In genomic region chr13:96341461-96341860, GRCm38 (mm10) we compare ENCODE assay signal across 21 mouse cellular contexts. TPM values are rescaled to one million over a fixed set of nuclear protein-coding genes. Genes with fewer than 3 reads are reported as not detected.
DNase-seq lines count a peak whose midpoint lies in the region; ATAC-seq lines count a peak whose summit lies in the region.
"Had no signal": no experiment of that assay in that cellular context is flagged by ENCODE, and none has a peak within 500 bp of the region (broad histone marks: within the 10 kb centered on the region; RNA-seq: fewer than 3 reads in every experiment).

No protein-coding gene starts in this region.

- DNase-seq in ovary, adult 18-20 months (ENCODE audit: low spot score): peak; percentile 12
- no peak for DNase-seq in ovary, postnatal 10 days (ENCODE audit: low spot score)
- peak; percentile 64 for DNase-seq in adrenal gland, adult 8-10 months
- DNase-seq in adrenal gland, postnatal 14 days: peak; percentile 60
- peak; percentile 59 to 69 for DNase-seq in adrenal gland, postnatal 36 days
- no peak for DNase-seq in forebrain, embryonic 14.5 days (ENCODE audit: low spot score)
- DNase-seq in kidney, adult 18-20 months: no peak
- DNase-seq: cerebellum, adult 11 months; cerebellum, adult 18-20 months; cerebellum, adult 8-10 months; cerebellum, adult 9-11 months; cerebellum, postnatal 14 days; cerebellum, postnatal 36 days; embryo, embryonic 11 days had no signal

- H3K27me3 ChIP-seq in forebrain, embryonic 14.5 days (replicated peaks; ENCODE audit: control insufficient read depth, insufficient read depth, low read length): no peaks in the 10 kb centered on the region
- no peaks in the 10 kb centered on the region for H3K27me3 ChIP-seq in forebrain, embryonic 16.5 days (replicated peaks; ENCODE audit: control insufficient read depth, insufficient read depth, low read length)
- H3K27me3 ChIP-seq: embryonic facial prominence, embryonic 13.5 days; embryonic facial prominence, embryonic 15.5 days; forebrain, embryonic 12.5 days; forebrain, embryonic 15.5 days had no signal

- H3K4me2 ChIP-seq in forebrain, embryonic 14.5 days (ENCODE audit: low read length): no peak overlapping the region
- H3K4me2 ChIP-seq in forebrain, embryonic 16.5 days (ENCODE audit: low read length): no peak overlapping the region
- H3K4me2 ChIP-seq: embryonic facial prominence, embryonic 13.5 days; embryonic facial prominence, embryonic 15.5 days; forebrain, embryonic 12.5 days; forebrain, embryonic 15.5 days had no signal

- ATAC-seq in forebrain, embryonic 14.5 days: no peak
- ATAC-seq in forebrain, embryonic 16.5 days: no peak
- ATAC-seq: forebrain, embryonic 15.5 days had no signal

- H3K36me3 ChIP-seq in forebrain, embryonic 14.5 days (ENCODE audit: control insufficient read depth, insufficient read depth, low read length): no peaks in the 10 kb centered on the region
- no peaks in the 10 kb centered on the region for H3K36me3 ChIP-seq in forebrain, embryonic 16.5 days (ENCODE audit: control insufficient read depth, insufficient read depth)
- H3K36me3 ChIP-seq: embryonic facial prominence, embryonic 13.5 days; embryonic facial prominence, embryonic 15.5 days; forebrain, embryonic 10.5 days; forebrain, embryonic 12.5 days; forebrain, embryonic 15.5 days had no signal

- H3K4me3 ChIP-seq in forebrain, embryonic 14.5 days (ENCODE audit: low read depth, low read length): no peak overlapping the region
- no peak overlapping the region for H3K4me3 ChIP-seq in forebrain, embryonic 16.5 days (replicated peaks; ENCODE audit: low read length)
- H3K4me3 ChIP-seq: embryonic facial prominence, embryonic 13.5 days; embryonic facial prominence, embryonic 15.5 days; erythroblast, embryonic 14.5 days; forebrain, embryonic 10.5 days; forebrain, embryonic 12.5 days; forebrain, embryonic 15.5 days had no signal

- H3K27ac ChIP-seq in forebrain, embryonic 14.5 days (ENCODE audit: low read depth, low read length): no peak overlapping the region
- H3K27ac ChIP-seq in forebrain, embryonic 16.5 days (ENCODE audit: low read length): no peak overlapping the region
- H3K27ac ChIP-seq: embryonic facial prominence, embryonic 13.5 days; embryonic facial prominence, embryonic 15.5 days; forebrain, embryonic 10.5 days; forebrain, embryonic 12.5 days; forebrain, embryonic 15.5 days had no signal

- H3K4me1 ChIP-seq in forebrain, embryonic 14.5 days (ENCODE audit: control insufficient read depth, insufficient read depth, low read length): no peaks in the 10 kb centered on the region
- H3K4me1 ChIP-seq in forebrain, embryonic 16.5 days (replicated peaks; ENCODE audit: control insufficient read depth, insufficient read depth, low read length): no peaks in the 10 kb centered on the region
- H3K4me1 ChIP-seq: embryonic facial prominence, embryonic 13.5 days; embryonic facial prominence, embryonic 15.5 days; forebrain, embryonic 12.5 days; forebrain, embryonic 15.5 days had no signal

- H3K9me3 ChIP-seq in forebrain, embryonic 14.5 days (replicated peaks; ENCODE audit: control insufficient read depth, low read length): no peaks in the 10 kb centered on the region
- no peaks in the 10 kb centered on the region for H3K9me3 ChIP-seq in forebrain, embryonic 16.5 days (ENCODE audit: control insufficient read depth, low read length)
- H3K9me3 ChIP-seq: embryonic facial prominence, embryonic 13.5 days; embryonic facial prominence, embryonic 15.5 days; forebrain, embryonic 10.5 days; forebrain, embryonic 12.5 days; forebrain, embryonic 15.5 days had no signal

- no peak overlapping the region for H3K9ac ChIP-seq in forebrain, embryonic 14.5 days (ENCODE audit: low read length)
- H3K9ac ChIP-seq in forebrain, embryonic 16.5 days (replicated peaks; ENCODE audit: low read depth, low read length): no peak overlapping the region
- H3K9ac ChIP-seq: embryonic facial prominence, embryonic 13.5 days; embryonic facial prominence, embryonic 15.5 days; forebrain, embryonic 12.5 days; forebrain, embryonic 15.5 days had no signal

- 79% methylated on average over 3 of the region's 3 CpGs for WGBS in forebrain, embryonic 14.5 days
- WGBS in forebrain, embryonic 16.5 days: 78% methylated on average over 3 of the region's 3 CpGs

RNA-seq across cellular contexts. Expression of gene Poc5, which starts 46.6 kb away (rescaled TPM):
- total RNA-seq in adrenal gland, adult 8-10 months (2022): 10 to 100 TPM; 14.0 to 24.9 (median 17.4) TPM
- 14.2 and 16.9 TPM in 2 replicates for total RNA-seq in adrenal gland, postnatal 14 days (2021)
- 10 to 100 TPM; 14.3 to 19.0 TPM for total RNA-seq in adrenal gland, postnatal 36 days (2021)
- polyA plus RNA-seq in forebrain, embryonic 14.5 days (2014; fragmentation: Nextera tagmentation; extraction: Ambion mirVana): 28.0 and 35.3 TPM in 2 replicates
- 24.3 and 27.7 TPM in 2 replicates for polyA plus RNA-seq in forebrain, embryonic 16.5 days (2015; fragmentation: Nextera tagmentation; extraction: Ambion mirVana)

Comparison
In these comparisons a context has a peak if more than half of its experiments do, and no peak if none do; other contexts are left out.
1. DNase-seq: peak in ovary, adult 18-20 months (single experiment), adrenal gland, adult 8-10 months (single experiment), adrenal gland, postnatal 14 days (single experiment) and adrenal gland, postnatal 36 days (2 of 2); none in ovary, postnatal 10 days (single experiment), forebrain, embryonic 14.5 days (single experiment) and kidney, adult 18-20 months (single experiment).